Mouse (Mus musculus): ENCODE measurements around the gene Plekhg3.
A peak's percentile ranks its signal among the peaks of the same experiment; 100 is the strongest.

Plekhg3 gene

GRCm38 (mm10) chr12:76523654-76524053 lies 7.0 kb upstream of the Plekhg3 start:
- ATAC-seq (ENCODE audit: insufficient number of reproducible peaks, low FRiP score, low TSS enrichment), result no peak

GRCm38 (mm10) chr12:76524915-76525314 lies 5.8 kb upstream of the Plekhg3 start:
- ATAC-seq (ENCODE audit: insufficient number of reproducible peaks, low FRiP score, low TSS enrichment), result no peak

- no peak for ATAC-seq (ENCODE audit: insufficient number of reproducible peaks, low FRiP score, low TSS enrichment)
These were observed 3.3 kb upstream of the Plekhg3 start for GRCm38 (mm10) chr12:76527245-76527881.

- no peak for ATAC-seq (ENCODE audit: insufficient number of reproducible peaks, low FRiP score, low TSS enrichment)
These were observed 1.9 kb upstream of the Plekhg3 start for GRCm38 (mm10) chr12:76528766-76529165.

GRCm38 (mm10) chr12:76531986-76532925 lies 1.6 kb downstream of the Plekhg3 start:
- no peak for ATAC-seq (ENCODE audit: insufficient number of reproducible peaks, low FRiP score, low TSS enrichment)

- peak; percentile 22; the same call in 1 of the 2 replicates for ATAC-seq (ENCODE audit: insufficient number of reproducible peaks, low FRiP score, low TSS enrichment)
These were observed 2.3 kb downstream of the Plekhg3 start for GRCm38 (mm10) chr12:76532926-76533376.

GRCm38 (mm10) chr12:76533377-76534222 lies 2.9 kb downstream of the Plekhg3 start:
- peak; percentile 62 for ATAC-seq (ENCODE audit: insufficient number of reproducible peaks, low FRiP score, low TSS enrichment)

GRCm38 (mm10) chr12:76534233-76534632 lies 3.5 kb downstream of the Plekhg3 start:
- ATAC-seq (ENCODE audit: insufficient number of reproducible peaks, low FRiP score, low TSS enrichment), result no peak

GRCm38 (mm10) chr12:76534641-76535283 lies 4.1 kb downstream of the Plekhg3 start:
- no peak for ATAC-seq (ENCODE audit: insufficient number of reproducible peaks, low FRiP score, low TSS enrichment)

- no peak for ATAC-seq (ENCODE audit: insufficient number of reproducible peaks, low FRiP score, low TSS enrichment)
These were observed 4.8 kb downstream of the Plekhg3 start for GRCm38 (mm10) chr12:76535471-76535900.

- ATAC-seq (ENCODE audit: insufficient number of reproducible peaks, low FRiP score, low TSS enrichment), result no peak
These were observed 6.0 kb downstream of the Plekhg3 start for GRCm38 (mm10) chr12:76536591-76537153.

GRCm38 (mm10) chr12:76537434-76537833 lies 6.7 kb downstream of the Plekhg3 start:
- no peak for ATAC-seq (ENCODE audit: insufficient number of reproducible peaks, low FRiP score, low TSS enrichment)

GRCm38 (mm10) chr12:76540169-76540568 lies 9.5 kb downstream of the Plekhg3 start:
- no peak for ATAC-seq (ENCODE audit: insufficient number of reproducible peaks, low FRiP score, low TSS enrichment)

GRCm38 (mm10) chr12:76540701-76541221 lies 10.1 kb downstream of the Plekhg3 start:
- ATAC-seq (ENCODE audit: insufficient number of reproducible peaks, low FRiP score, low TSS enrichment), result no peak

GRCm38 (mm10) chr12:76541475-76541874 lies 10.8 kb downstream of the Plekhg3 start:
- no peak for ATAC-seq (ENCODE audit: insufficient number of reproducible peaks, low FRiP score, low TSS enrichment)

- no peak for ATAC-seq (ENCODE audit: insufficient number of reproducible peaks, low FRiP score, low TSS enrichment)
These were observed 11.2 kb downstream of the Plekhg3 start for GRCm38 (mm10) chr12:76541879-76542278.

GRCm38 (mm10) chr12:76545786-76546370 lies 15.2 kb downstream of the Plekhg3 start:
- ATAC-seq (ENCODE audit: insufficient number of reproducible peaks, low FRiP score, low TSS enrichment), result no peak

- peak; percentile 31; the same call in 1 of the 2 replicates for ATAC-seq (ENCODE audit: insufficient number of reproducible peaks, low FRiP score, low TSS enrichment)
These were observed 15.9 kb downstream of the Plekhg3 start for GRCm38 (mm10) chr12:76546383-76547276.

All from cerebellum, adult (tissue).